Mouse (Mus musculus): ENCODE data around the gene Ppa2. TPM values are rescaled to one million over a fixed set of nuclear protein-coding genes. Genes with fewer than 3 reads are reported as not detected.

The Ppa2 gene
- total RNA-seq, 2 experiments from 2014 or later, result 51.3 to 55.5 TPM

- no peak for DNase-seq (ENCODE audit: low spot score)
Observed at GRCm38 (mm10) chr3:133329406-133329805, 19.5 kb downstream of the Ppa2 start.

- DNase-seq (ENCODE audit: low spot score), result no peak
Observed at GRCm38 (mm10) chr3:133331184-133331866, 21.4 kb downstream of the Ppa2 start.

- DNase-seq (ENCODE audit: low spot score), result no peak
Observed at GRCm38 (mm10) chr3:133332280-133332679, 22.4 kb downstream of the Ppa2 start.

GRCm38 (mm10) chr3:133333267-133334170 is 23.6 kb downstream of the Ppa2 start:
- DNase-seq (ENCODE audit: low spot score), result no peak

GRCm38 (mm10) chr3:133334691-133335090 is 24.8 kb downstream of the Ppa2 start:
- no peak for DNase-seq (ENCODE audit: low spot score)

- DNase-seq (ENCODE audit: low spot score), result no peak
Observed at GRCm38 (mm10) chr3:133335166-133335565, 25.3 kb downstream of the Ppa2 start.

- no peak for DNase-seq (ENCODE audit: low spot score)
Observed at GRCm38 (mm10) chr3:133336400-133336799, 26.5 kb downstream of the Ppa2 start.

GRCm38 (mm10) chr3:133338851-133339356 is 29.0 kb downstream of the Ppa2 start:
- peak; percentile 30 for DNase-seq (ENCODE audit: low spot score)

- DNase-seq (ENCODE audit: low spot score), result peak; percentile 9
Observed at GRCm38 (mm10) chr3:133339411-133339823, 29.5 kb downstream of the Ppa2 start.

- DNase-seq (ENCODE audit: low spot score), result no peak
Observed at GRCm38 (mm10) chr3:133341106-133341505, 31.2 kb downstream of the Ppa2 start.

GRCm38 (mm10) chr3:133347535-133347934 is 37.6 kb downstream of the Ppa2 start:
- DNase-seq (ENCODE audit: low spot score), result peak; percentile 26

GRCm38 (mm10) chr3:133348847-133349246 is 38.9 kb downstream of the Ppa2 start:
- DNase-seq (ENCODE audit: low spot score), result no peak

GRCm38 (mm10) chr3:133357426-133357974 is 47.6 kb downstream of the Ppa2 start:
- DNase-seq (ENCODE audit: low spot score), result no peak

- DNase-seq (ENCODE audit: low spot score), result no peak
Observed at GRCm38 (mm10) chr3:133357977-133358376, 48.1 kb downstream of the Ppa2 start.

- DNase-seq (ENCODE audit: low spot score), result no peak
Observed at GRCm38 (mm10) chr3:133361406-133361805, 51.5 kb downstream of the Ppa2 start.

- no peak for DNase-seq (ENCODE audit: low spot score)
Observed at GRCm38 (mm10) chr3:133364138-133364537, 54.2 kb downstream of the Ppa2 start.

GRCm38 (mm10) chr3:133366096-133366495 is 56.2 kb downstream of the Ppa2 start:
- no peak for DNase-seq (ENCODE audit: low spot score)

- DNase-seq (ENCODE audit: low spot score), result no peak
Observed at GRCm38 (mm10) chr3:133378174-133378573, 68.3 kb downstream of the Ppa2 start.

GRCm38 (mm10) chr3:133379997-133380396 is 70.1 kb downstream of the Ppa2 start:
- no peak for DNase-seq (ENCODE audit: low spot score)

- DNase-seq (ENCODE audit: low spot score), result no peak
Observed at GRCm38 (mm10) chr3:133381519-133381918, 71.6 kb downstream of the Ppa2 start.

GRCm38 (mm10) chr3:133382147-133382546 is 72.2 kb downstream of the Ppa2 start:
- DNase-seq (ENCODE audit: low spot score), result no peak

- peak; percentile 14 for DNase-seq (ENCODE audit: low spot score)
Observed at GRCm38 (mm10) chr3:133384164-133384708, 74.3 kb downstream of the Ppa2 start.
